Mouse (Mus musculus) spleen, adult 2 months (tissue): ENCODE data around the gene Gm42791.

ENCODE experiments used
- CTCF ChIP-seq: fragments of 200-500 bp; IDR thresholded peaks from 2 replicates; pipeline ENCODE4 v1.5.1; 2011; ENCODE audit warnings: mild to moderate bottlenecking, inconsistent platforms; ENCODE audit not compliant: insufficient read depth, insufficient read length, insufficient replicate concordance; ENCODE audit errors: extremely low read depth
- POLR2A ChIP-seq: fragments of 200-500 bp; IDR thresholded peaks from 2 replicates; pipeline ENCODE4 v1.6.1; 2011; ENCODE audit warnings: low read depth, low read length, inconsistent platforms

DNA sequence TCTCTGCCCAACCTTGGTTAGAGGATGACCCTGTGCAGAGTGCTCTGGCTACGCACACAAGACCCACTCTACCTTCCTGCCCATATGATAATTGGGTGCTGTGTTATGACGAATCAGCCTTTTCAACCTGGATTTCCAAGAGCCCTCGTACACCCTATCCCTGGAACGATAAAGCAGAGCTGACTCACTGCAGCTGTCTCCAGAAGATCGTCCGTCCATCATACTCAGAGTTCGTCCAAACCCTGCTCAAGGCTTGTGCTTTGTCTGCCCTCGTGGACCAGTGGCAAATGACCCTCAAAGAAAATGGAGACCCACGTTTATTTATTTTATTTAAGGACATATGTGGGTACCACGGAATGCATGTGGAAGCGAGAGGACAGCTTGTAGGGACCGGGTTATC lies 19.9 kb downstream of the Gm42791 start:
- no peak for TF ChIP-seq CTCF
- TF ChIP-seq POLR2A = no peak
